Mouse (Mus musculus) thymus, postnatal 25 days (tissue): Measurements from ENCODE around the gene Klhl26.
"Not testable (repeated sequence)": the region's sequence is repeated elsewhere in the genome, so short reads cannot be mapped to it uniquely, and the experiment has no call there.

Source experiments
- DNase-seq: peaks from one replicate; pipeline ENCODE4 v3.0.0; 2022

Klhl26 gene

DNA sequence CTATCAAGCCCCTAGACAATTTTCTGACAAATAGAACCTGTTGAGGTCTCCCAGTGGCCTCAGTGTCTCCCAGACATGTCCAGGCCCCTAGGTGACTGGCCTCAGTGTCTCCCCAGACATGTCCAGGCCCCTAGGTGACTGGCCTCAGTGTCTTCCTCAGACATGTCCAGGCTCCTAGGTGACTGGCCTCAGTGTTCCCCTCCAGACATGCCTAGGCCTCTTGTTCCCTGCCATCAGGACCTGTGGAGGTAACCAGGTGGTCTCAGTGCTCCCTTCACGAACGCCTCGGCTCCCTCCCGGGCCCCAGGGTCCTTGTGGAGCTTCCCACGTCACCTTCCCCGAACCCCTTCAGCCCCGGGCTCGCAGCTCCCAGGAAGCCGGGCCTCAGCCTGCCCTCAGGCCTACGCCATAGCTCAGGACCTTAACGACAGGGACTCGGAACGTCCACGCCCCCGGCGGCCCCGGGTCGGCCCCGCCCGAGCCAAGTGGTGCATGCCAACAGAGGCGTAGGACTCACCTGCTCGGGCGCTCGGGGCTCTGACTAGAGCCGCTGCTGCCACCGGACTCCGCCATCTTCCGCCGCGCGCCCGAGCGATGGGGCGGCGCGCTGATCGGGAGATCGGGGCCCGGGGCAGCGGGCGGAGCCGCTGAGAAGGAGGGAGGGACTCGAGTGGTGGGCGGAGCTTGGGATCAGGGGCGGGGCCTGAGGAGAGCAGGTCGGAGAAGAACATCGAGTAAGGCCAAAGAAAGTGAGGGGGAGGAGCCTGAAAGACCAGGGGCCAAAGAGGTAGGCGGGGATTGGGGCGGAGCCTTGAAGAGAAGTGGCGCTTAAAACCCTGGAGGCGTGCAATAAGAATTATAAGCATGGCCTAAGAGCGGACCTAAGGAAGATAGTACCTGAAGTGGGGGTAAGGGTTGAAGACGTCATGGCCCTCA, at the start of gene Klhl26:
Gene Klhl26, minus strand, starts transcription at position 636 of the 936 bp plus-strand sequence.
- peak; percentile 95 for DNase-seq

DNA sequence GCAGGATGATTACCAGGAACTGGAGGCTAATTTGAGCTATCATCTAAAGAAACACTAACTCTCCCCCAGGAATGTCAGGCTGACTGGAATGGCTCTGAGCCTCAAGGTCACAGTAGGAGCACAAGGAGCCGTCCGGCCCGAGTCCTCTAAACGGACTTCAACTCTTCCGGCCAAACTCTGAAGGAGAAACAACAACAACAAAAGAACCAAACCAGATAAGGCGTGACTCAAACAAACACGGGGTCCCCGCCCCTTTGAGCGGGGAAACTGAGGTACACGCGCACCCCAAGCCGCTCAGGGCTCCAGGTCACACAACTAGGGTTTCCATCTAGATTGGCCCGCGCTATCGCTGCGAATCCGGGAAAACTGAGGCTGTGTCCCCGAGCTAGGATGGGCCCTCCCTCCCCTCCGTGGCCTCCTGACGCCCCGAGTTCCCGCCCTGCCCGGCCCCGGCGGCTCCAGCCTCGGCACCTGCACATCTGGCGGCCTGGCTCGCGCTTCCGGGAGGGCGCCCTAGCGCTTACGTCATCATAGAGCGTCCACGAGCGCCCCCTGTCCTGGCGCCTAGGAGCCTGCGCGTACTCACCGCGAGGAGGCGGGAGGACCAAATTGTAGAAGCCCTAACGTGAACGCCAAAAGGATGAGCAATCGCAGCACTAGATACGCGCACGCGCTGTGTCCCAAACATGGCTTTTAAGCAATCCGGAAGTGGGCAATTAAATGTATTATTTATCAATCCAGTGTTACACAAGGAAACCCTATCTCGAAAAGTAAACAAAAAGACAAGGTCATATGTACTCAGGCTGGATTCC, 46.0 kb upstream of the Klhl26 start:
- peak; percentile 98 for DNase-seq

DNA sequence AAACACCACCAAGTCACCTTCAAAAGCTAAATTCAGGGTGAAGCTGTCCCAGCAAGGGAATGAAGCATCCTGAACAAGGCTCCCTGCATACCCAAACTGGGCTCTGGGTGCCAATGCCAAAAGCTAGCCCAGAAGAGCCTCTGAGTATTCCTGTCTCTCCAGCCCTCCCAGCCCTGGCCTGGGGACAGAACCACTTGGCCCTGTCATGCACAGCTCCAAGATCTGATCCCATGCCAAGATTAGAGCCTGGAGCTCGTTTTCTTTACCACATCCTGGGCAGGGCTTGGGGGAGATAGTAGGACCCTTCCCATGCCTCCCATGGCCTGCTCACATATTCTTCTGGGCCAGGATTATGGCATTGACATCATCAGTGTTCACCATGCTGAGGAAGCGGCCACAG, 42.8 kb upstream of the Klhl26 start:
- DNase-seq, result no peak

DNA sequence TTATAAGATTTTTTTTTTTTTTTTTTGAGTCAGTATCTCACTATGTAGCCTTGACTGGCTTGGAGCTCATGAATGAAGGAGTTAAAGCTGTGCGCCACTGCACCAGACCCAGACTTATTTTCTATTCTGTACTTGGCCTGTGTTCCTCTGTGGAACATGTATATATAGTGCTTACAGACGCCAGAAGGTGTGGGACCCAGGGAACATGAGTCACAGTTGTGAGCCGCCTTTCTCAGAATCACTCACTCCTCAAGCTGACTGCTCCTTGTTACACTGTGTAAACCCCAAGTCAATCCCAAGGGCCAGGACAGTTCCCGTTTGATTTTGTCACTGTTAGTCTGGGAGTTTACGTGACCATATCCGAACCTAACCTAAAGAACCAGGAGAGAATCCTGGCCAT, 42.3 kb upstream of the Klhl26 start:
- DNase-seq, result no peak

DNA sequence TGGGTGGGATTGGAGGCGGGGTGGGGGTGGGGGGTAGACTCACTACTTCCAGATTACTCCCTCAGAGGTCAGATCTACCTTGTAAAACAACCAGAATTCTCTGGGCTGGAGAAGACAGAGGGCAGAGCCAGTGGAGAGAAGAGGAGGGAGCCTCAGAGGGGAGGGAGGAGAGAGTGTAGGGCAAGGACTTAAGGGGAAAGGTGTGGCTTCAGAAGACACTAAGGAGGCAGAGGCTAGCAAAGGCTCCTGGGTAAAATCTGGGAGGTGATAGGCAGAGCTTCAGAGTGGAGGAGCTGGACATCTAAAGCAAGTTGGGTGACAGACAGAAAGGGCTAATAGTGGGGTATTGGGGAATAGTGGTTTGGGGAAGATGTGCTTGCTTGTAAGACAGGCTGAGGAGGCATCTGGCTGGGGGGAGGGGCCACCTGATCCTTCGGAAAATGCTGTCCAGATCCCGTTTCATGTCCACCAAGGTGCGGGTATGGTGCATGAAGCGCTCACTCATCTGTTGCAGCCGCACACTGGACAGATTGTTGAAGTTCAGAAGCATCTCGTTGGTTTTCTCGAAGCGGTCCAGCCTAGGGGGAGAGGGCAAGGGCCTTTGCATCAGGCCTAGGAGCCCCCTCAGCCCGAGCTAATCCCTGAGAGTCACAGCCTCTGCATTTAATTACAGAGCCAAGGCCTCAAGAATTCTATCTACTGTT, 41.3 kb upstream of the Klhl26 start:
- no peak for DNase-seq

DNA sequence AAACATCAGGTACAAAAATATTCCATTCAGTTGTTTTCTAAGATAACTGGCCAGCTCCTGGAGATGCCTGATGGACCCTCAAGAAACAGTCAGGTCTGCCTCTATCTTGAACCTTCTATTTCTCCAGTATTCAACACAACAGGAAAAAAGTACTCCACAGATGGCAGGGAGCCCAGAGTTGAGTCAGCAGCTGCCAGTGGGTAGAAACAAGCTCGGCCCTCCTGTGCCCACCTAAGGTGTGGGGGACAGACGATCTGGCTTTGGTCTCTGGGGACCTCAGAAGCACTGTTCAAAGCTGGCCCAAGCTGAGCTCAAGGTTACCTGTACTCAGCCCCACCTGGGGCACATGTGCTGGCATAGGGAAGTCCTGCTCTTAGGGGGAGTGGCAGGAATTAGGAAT, 36.7 kb upstream of the Klhl26 start:
- DNase-seq, result no peak

DNA sequence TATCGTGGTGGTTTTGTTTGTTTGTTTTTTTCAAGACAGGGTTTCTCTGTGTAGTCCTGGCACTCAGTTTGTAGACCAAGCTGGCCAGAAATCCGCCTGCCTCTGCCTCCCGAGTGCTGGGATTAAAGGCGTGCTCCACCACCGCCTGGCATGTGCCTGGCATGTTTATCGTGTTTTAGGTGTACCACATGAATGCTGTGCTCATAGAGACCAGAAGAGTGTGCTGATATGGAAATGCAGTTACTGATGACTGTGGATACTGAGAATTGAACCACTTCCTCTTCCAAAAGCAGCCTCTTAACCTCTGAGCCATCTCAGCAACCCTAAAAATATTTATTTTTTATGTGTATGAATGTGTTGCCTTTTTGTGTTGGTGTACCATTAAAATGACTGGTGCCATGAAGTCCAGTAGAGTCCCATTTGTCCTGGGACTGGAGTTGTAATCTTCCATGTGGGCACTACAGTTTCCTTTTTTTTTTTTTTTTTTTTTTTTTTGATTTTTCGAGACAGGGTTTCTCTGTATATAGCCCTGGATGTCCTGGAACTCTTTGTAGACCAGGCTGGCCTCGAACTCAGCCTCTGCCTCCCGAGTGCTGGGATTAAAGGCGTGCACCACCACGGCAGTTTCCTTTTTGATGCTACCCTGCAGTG, 35.6 kb upstream of the Klhl26 start:
- no peak for DNase-seq

DNA sequence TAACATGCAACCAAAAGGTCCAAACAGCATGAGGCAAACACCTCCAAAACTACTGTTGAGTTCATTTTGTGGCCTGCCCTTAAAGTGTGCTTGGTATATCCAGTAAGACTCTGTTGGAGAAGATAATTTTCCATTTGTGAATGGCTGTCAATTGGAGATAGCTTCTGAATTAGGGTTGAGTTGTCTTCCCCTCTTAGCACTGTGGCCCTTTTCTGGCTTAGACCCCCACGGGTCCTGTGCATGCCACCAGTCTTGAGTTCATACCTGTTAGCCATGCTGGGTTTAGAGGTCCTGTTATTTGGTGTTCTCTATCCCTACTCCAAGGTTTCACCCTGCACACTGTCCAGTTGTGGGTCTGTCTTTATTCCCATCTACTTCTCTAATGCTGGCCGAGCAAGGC, 35.0 kb upstream of the Klhl26 start:
- no peak for DNase-seq

DNA sequence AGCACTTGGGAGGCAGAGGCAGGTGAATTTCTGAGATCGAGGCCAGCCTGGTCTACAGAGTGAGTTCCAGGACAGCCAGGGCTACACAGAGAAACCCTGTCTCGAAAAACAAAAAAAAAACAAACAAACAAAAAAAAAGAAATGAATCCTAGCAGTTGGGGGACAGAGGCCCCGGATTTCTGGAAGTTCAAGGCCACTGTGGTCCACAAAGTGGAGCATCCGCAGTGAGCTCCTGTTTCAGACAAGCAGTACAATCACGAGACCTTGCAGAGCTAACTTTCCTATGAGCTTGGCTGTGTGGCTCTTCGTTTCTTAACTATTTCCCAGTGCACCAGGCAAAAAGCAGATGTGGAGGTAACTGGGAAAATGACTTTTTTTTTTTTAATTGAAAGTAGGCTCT, 34.4 kb upstream of the Klhl26 start:
- not testable (repeated sequence) for DNase-seq

DNA sequence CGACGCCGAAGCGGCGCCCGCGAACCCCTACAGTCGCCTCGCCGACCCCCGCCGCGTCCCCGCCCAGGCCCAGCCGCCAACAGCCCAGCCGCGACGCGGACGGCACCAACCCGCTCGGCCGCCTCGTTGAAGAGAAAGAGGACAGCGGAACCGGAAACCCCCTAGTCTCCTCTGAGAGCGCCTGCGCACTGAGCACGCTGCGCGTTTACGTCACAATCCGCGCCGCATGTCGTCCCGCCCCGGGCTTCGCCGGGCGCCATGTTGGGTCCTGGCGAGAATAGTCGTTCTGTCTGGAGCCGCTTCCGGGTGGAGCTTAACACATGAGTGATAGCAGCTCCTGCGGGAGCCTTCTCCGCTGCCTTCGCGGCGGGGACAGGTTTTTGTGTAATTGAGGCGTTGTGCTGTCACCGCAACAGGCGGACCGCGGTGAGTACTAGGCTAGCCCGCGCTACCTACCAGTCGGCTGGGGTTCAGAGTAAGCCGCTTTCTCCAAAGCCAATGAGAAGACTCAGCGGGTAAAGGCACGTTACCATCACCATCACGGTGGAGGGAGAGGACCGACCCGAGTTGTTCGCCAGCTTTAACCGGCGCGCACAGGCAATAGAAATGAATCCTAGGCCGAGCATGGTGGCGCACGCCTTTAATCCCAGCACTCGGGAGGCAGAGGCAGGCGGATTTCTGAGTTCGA, 33.6 kb upstream of the Klhl26 start, which contains the start of gene Uba52:
Gene Uba52, minus strand, starts transcription at position 574 of the 688 bp plus-strand sequence.
- DNase-seq, result peak; percentile 98

DNA sequence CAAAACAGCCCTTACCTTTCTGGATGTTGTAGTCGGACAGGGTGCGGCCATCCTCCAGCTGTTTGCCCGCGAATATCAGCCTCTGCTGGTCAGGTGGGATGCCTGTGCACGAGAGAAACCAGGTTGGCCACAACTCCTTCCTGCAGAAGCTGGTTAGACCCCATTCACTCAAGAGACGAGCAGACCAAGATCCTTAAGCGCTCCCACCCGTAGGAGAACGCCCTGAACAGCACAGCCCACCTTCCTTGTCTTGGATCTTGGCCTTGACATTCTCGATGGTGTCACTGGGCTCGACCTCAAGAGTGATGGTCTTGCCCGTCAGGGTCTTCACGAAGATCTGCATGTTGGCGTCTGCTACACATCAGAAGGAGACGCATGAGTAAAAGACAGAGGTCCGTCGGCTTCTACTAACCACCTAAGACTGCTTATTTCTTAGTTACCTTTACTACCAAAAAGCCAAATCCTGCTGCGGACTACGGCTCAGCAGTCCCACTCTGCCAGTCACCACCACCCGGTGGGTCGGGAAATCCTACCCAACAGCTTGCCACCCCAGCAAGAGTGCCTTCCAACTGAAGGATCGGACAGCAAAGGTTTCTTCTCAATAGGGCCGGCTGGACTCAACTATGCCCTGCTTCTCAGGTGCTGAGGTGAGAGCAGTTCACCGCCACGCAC, 32.6 kb upstream of the Klhl26 start:
- DNase-seq, result no peak

DNA sequence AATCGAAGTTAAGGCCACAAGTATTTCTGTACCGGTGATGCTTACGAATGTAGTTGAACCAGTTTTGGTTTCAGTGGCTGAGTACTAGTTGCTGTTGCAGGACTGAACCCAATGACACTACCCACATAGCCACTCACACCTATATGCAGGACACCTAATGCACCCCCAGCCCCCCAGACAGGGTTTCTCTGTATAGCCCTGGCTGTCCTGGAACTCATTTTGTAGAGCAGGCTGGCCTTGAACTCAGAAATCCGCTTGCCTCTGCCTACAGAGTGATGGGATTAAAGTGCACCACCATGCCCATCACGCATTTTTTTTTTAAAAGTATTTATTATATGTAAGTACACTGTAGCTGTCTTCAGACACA, 30.2 kb upstream of the Klhl26 start:
- DNase-seq, result no peak

DNA sequence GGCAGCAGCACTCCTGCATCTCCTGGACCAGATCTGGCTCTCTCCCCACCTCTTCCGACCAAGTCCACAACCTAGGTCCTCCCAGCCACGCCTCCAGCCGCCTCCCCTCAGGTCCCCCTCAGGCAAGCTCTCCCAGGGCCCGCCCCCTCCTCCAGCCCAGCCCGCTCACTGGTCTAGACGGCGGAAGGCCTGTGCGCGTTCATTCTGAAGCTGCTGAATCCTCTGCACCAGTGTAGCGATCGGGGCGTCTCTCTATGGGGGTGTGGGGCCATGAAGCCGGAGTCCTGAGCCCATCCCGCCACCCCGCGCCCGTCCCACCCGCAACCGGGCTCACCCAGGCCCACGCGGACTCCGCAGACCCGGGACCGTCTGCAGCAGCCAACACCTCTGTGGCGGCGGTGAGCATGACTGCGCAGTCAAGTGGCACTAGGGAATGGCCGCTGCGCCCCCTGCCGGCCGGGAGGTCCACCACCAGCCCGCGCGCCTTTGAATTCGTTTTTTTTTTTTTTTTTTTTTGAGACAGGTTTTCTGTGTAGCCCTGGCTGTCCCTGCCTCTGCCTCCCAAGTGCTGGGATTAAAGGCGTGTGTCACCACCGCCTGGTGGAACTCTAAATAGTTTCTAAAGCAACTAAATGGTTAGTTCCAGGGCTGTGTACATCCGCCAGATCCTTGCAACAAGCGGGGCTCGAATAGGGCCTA, 29.7 kb upstream of the Klhl26 start, which contains the start of gene Rex1bd:
Gene Rex1bd, minus strand, starts transcription at position 425 of the 699 bp plus-strand sequence.
- DNase-seq, result peak; percentile 95

DNA sequence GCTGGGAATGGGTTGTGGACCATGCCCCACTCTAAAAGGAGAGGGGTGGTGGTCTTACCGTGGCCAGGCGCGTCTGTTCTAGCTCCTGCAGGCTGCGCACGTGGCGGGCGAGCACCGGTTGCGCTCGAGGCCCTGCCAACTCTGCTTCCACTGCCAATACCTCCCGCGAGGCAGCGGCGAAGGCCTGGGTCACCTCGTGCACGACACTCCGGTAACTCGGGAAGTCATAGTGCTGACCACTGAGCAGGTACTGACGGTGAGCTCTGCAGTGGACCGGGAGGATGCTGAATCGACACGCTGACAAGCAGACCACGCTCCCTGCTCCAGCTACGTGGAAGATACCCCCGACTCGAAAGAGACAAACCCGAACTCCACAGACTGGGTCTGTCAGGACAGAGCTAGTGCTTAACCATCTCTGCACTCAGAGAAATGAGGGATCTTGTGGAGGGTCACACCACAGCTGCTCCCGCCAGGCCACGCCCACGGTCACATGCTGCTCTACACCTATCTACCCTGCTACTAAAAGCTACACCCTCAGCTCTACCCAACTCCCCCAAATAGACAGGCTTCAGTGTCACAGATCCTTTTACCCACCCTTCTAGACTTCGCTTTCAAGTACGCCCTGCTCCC, 29.0 kb upstream of the Klhl26 start:
- DNase-seq, result no peak

DNA sequence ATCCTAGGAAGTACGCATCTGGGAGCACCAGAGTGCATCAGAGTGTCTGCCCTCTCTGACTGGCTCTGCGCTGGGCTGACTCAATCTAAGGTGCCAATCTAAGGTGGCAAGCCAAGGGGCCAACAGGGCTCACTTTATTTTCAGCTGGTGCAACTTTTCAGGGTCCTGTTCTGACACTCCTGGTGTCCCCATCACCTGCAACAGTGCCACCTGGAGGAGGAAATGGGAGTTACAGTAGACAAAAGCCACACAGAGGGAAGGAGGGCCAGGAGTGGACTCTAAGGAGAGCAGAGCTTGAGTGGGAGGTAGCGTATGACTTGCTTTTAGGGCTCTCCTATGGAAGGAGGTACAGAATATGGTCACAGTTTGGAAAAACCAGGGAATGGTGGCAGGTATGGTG, 28.1 kb upstream of the Klhl26 start:
- DNase-seq, result peak; percentile 85

DNA sequence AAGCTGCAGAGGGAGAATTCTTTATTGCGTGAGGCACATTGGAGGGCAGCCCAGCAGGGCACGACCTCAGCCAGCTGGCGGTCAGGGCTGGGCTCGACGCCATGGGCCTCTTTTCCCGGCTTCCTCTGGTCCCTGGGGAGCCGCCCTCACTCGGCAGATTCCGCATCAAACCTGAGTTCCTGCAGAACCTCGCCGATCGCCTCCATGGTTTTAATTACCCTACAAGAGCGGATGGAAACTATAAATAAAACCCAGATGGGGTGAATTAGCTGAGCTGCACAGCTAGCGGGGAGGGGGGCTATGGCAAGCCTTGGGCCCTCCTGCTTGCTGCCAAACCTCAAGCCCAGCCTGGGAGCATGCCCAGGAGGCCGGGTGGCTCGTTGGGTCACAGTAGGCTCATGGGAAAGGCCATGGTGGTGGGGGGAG, 27.5 kb upstream of the Klhl26 start:
- no peak for DNase-seq

DNA sequence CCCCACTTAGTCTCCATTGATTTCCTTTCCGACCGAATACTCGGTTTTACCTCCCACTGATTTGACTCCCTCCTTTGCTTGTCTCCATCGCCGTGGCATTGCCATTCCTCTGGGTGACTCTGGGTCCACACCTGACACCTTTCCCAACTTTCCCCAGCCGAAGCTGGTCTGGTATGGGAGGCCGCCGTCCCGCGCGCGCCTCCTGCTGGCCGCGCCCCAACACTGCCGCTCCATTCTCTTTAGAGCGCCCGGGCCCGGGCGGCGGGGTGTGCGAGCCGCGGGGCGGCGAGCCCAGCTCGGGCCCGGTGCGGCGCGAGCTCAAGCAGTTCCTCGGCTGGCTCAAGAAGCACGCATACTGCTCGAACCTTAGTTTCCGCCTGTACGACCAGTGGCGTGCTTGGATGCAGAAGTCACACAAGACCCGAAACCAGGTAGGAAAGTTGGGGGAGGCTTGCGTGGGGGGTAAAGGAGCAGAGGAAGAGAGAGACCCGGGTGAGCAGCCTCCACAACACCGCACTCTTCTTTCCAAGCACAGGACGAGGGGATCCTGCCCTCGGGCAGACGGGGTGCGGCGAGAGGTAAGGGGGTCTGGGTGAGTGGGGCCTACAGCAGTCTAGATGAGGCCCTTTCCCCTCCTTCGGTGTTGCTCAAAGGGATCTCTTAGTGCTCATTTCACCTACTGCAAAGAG, 26.4 kb upstream of the Klhl26 start:
- peak; percentile 64 for DNase-seq

DNA sequence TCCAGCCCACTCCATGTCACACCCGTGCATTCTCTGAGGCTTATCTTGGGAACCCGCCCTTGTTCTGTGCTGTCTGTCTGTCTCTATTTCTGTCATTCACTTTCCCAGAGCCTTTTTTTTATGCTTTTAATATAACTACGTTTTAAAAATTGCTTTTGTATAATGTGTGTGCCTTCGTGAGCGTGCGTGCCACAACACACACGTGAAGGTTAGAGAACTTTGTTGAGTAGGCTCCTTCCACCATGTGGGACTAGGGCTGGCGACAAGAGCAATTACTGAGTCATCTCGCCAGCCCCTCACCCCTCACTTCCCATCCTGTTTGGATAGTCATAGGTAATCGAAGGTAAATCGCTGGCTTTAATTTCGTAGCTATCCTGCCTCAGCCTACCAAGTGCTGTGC, 25.8 kb upstream of the Klhl26 start:
- DNase-seq, result no peak

DNA sequence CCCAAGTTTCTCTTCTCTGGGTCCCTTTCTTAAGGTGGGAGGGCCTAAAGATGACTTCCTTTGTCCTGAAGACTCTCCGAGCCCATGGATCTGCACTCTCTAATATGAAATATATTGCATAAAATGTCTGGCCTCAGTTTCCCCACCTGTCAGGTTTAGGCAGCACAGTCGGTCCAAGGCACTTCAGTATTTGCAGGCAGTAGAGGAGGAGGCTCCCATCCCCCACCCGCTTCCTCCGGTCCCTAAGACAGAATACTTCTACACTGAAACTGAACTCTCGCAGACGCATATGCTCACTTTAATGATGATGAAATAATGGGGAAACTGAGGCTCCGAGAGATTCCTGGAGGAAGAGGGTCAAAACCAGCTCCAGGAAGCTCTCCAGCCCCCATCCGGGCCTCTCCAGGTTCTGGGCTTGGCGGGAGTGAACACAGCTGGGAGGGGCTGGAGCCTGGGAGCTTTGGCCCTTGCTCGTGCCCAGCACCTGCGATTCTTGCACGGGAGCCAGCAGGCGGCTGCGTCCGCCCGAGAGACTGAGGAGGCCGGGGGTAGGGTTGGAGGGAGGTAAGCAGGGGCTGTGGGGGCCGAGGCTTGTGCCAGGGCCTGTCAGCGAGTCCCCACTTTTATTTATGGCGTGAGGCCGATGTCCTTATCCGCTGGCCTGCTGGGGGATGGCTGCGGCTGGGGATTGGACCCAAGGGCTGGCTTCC, 25.2 kb upstream of the Klhl26 start:
- DNase-seq, result no peak
